Mouse (Mus musculus): Measurements from ENCODE around the gene Tubb4b. TPM values are rescaled to one million over a fixed set of nuclear protein-coding genes. Genes with fewer than 3 reads are reported as not detected.
A peak's percentile ranks its signal among the peaks of the same experiment; 100 is the strongest.

The Tubb4b gene
- polyA plus RNA-seq, 1 experiment: 2,638 TPM

GRCm38 (mm10) chr2:25230581-25230980, 6.1 kb upstream of the Tubb4b start:
- no peaks in the 10 kb centered on the region for H3K36me3 ChIP-seq (ENCODE audit: control insufficient read depth, insufficient read depth, low read length)
- TF ChIP-seq POLR2A (IDR thresholded peaks at IDR 0.05; ENCODE audit: control insufficient read depth, low read depth, low read length): no peak
- TF ChIP-seq CTCF (IDR thresholded peaks at IDR 0.05; ENCODE audit: control insufficient read depth, insufficient read depth, insufficient replicate concordance, low read depth, low read length): no peak
- peaks cover 2% of the 10 kb centered on the region; the same call in 1 of the 2 replicates for H3K4me1 ChIP-seq (ENCODE audit: control insufficient read depth, insufficient read depth, low read length)
- no peak overlapping the region for H3K4me3 ChIP-seq (ENCODE audit: control insufficient read depth, low read depth, low read length)
- H3K27me3 ChIP-seq (ENCODE audit: control insufficient read depth, insufficient read depth, low read length): no peaks in the 10 kb centered on the region
- H3K27ac ChIP-seq (ENCODE audit: control insufficient read depth, insufficient read depth, low read depth, low read length): no peak overlapping the region

- TF ChIP-seq POLR2A (IDR thresholded peaks at IDR 0.05; ENCODE audit: control insufficient read depth, low read depth, low read length) (no peak), CTCF (IDR thresholded peaks at IDR 0.05; ENCODE audit: control insufficient read depth, insufficient read depth, insufficient replicate concordance, low read depth, low read length) (no peak)
- Histone ChIP-seq H3K4me1 (ENCODE audit: control insufficient read depth, insufficient read depth, low read length) (peaks cover 2% of the 10 kb centered on the region; the same call in 1 of the 2 replicates), H3K36me3 (ENCODE audit: control insufficient read depth, insufficient read depth, low read length) (no peaks in the 10 kb centered on the region), H3K27me3 (ENCODE audit: control insufficient read depth, insufficient read depth, low read length) (no peaks in the 10 kb centered on the region), H3K4me3 (ENCODE audit: control insufficient read depth, low read depth, low read length) (no peak overlapping the region), H3K27ac (ENCODE audit: control insufficient read depth, insufficient read depth, low read depth, low read length) (no peak overlapping the region)
Measured at GRCm38 (mm10) chr2:25229582-25229981, 5.1 kb upstream of the Tubb4b start.

- TF ChIP-seq CTCF (IDR thresholded peaks at IDR 0.05; ENCODE audit: control insufficient read depth, insufficient read depth, insufficient replicate concordance, low read depth, low read length): no peak
- no peak for TF ChIP-seq POLR2A (IDR thresholded peaks at IDR 0.05; ENCODE audit: control insufficient read depth, low read depth, low read length)
- H3K36me3 ChIP-seq (ENCODE audit: control insufficient read depth, insufficient read depth, low read length): no peaks in the 10 kb centered on the region
- H3K4me3 ChIP-seq (ENCODE audit: control insufficient read depth, low read depth, low read length): no peak overlapping the region
- H3K27me3 ChIP-seq (ENCODE audit: control insufficient read depth, insufficient read depth, low read length): no peaks in the 10 kb centered on the region
- H3K4me1 ChIP-seq (ENCODE audit: control insufficient read depth, insufficient read depth, low read length): peaks cover 2% of the 10 kb centered on the region; the same call in 1 of the 2 replicates
- H3K27ac ChIP-seq (ENCODE audit: control insufficient read depth, insufficient read depth, low read depth, low read length): no peak overlapping the region
Measured at GRCm38 (mm10) chr2:25228995-25229530, 4.6 kb upstream of the Tubb4b start.

GRCm38 (mm10) chr2:25228431-25228889, 4.0 kb upstream of the Tubb4b start:
- no peaks in the 10 kb centered on the region for H3K27me3 ChIP-seq (ENCODE audit: control insufficient read depth, insufficient read depth, low read length)
- H3K36me3 ChIP-seq (ENCODE audit: control insufficient read depth, insufficient read depth, low read length): no peaks in the 10 kb centered on the region
- peaks cover 4% of the 10 kb centered on the region; the same call in 1 of the 2 replicates for H3K4me1 ChIP-seq (ENCODE audit: control insufficient read depth, insufficient read depth, low read length)
- peak; percentile 84; the same call in 1 of the 2 replicates for TF ChIP-seq CTCF (IDR thresholded peaks at IDR 0.05; ENCODE audit: control insufficient read depth, insufficient read depth, insufficient replicate concordance, low read depth, low read length)
- no peak for TF ChIP-seq POLR2A (IDR thresholded peaks at IDR 0.05; ENCODE audit: control insufficient read depth, low read depth, low read length)
- H3K27ac ChIP-seq (ENCODE audit: control insufficient read depth, insufficient read depth, low read depth, low read length): no peak overlapping the region
- H3K4me3 ChIP-seq (ENCODE audit: control insufficient read depth, low read depth, low read length): no peak overlapping the region

- TF ChIP-seq POLR2A (IDR thresholded peaks at IDR 0.05; ENCODE audit: control insufficient read depth, low read depth, low read length) (no peak), CTCF (IDR thresholded peaks at IDR 0.05; ENCODE audit: control insufficient read depth, insufficient read depth, insufficient replicate concordance, low read depth, low read length) (no peak)
- Histone ChIP-seq H3K36me3 (ENCODE audit: control insufficient read depth, insufficient read depth, low read length) (no peaks in the 10 kb centered on the region), H3K4me3 (ENCODE audit: control insufficient read depth, low read depth, low read length) (no peak overlapping the region), H3K4me1 (ENCODE audit: control insufficient read depth, insufficient read depth, low read length) (peaks cover 4% of the 10 kb centered on the region; the same call in 1 of the 2 replicates), H3K27ac (ENCODE audit: control insufficient read depth, insufficient read depth, low read depth, low read length) (no peak overlapping the region), H3K27me3 (ENCODE audit: control insufficient read depth, insufficient read depth, low read length) (no peaks in the 10 kb centered on the region)
Measured at GRCm38 (mm10) chr2:25227406-25227805, 2.9 kb upstream of the Tubb4b start.

GRCm38 (mm10) chr2:25226864-25227263, 2.4 kb upstream of the Tubb4b start:
- H3K36me3 ChIP-seq (ENCODE audit: control insufficient read depth, insufficient read depth, low read length): no peaks in the 10 kb centered on the region
- H3K27me3 ChIP-seq (ENCODE audit: control insufficient read depth, insufficient read depth, low read length): no peaks in the 10 kb centered on the region
- no peak overlapping the region for H3K4me3 ChIP-seq (ENCODE audit: control insufficient read depth, low read depth, low read length)
- H3K27ac ChIP-seq (ENCODE audit: control insufficient read depth, insufficient read depth, low read depth, low read length): no peak overlapping the region
- H3K4me1 ChIP-seq (ENCODE audit: control insufficient read depth, insufficient read depth, low read length): peaks cover 4% of the 10 kb centered on the region; the same call in 1 of the 2 replicates
- TF ChIP-seq CTCF (IDR thresholded peaks at IDR 0.05; ENCODE audit: control insufficient read depth, insufficient read depth, insufficient replicate concordance, low read depth, low read length): no peak
- TF ChIP-seq POLR2A (IDR thresholded peaks at IDR 0.05; ENCODE audit: control insufficient read depth, low read depth, low read length): no peak

- no peak for TF ChIP-seq POLR2A (IDR thresholded peaks at IDR 0.05; ENCODE audit: control insufficient read depth, low read depth, low read length)
- no peak for TF ChIP-seq CTCF (IDR thresholded peaks at IDR 0.05; ENCODE audit: control insufficient read depth, insufficient read depth, insufficient replicate concordance, low read depth, low read length)
- H3K4me1 ChIP-seq (ENCODE audit: control insufficient read depth, insufficient read depth, low read length): peaks cover 4% of the 10 kb centered on the region; the same call in 1 of the 2 replicates
- H3K4me3 ChIP-seq (ENCODE audit: control insufficient read depth, low read depth, low read length): peak overlapping the region; percentile 83
- peak overlapping the region; percentile 84 for H3K27ac ChIP-seq (ENCODE audit: control insufficient read depth, insufficient read depth, low read depth, low read length)
- no peaks in the 10 kb centered on the region for H3K27me3 ChIP-seq (ENCODE audit: control insufficient read depth, insufficient read depth, low read length)
- no peaks in the 10 kb centered on the region for H3K36me3 ChIP-seq (ENCODE audit: control insufficient read depth, insufficient read depth, low read length)
Measured at GRCm38 (mm10) chr2:25225811-25226379, 1.4 kb upstream of the Tubb4b start.

All from testis, adult 2 months (tissue).